Mouse (Mus musculus) liver, postnatal 0 days (tissue): Measurements from ENCODE around the gene Galnt14.

Experiments
- CTCF ChIP-seq: sonication (generic); IDR thresholded peaks from 2 replicates; pipeline ENCODE4 v1.5.1; 2016; ENCODE audit warnings: antibody characterized with exemption, low read depth
- EP300 ChIP-seq: IDR thresholded peaks from 2 replicates; pipeline ENCODE4 v1.6.1; 2016; ENCODE audit warnings: antibody characterized with exemption, low read depth, mild to moderate bottlenecking

DNA sequence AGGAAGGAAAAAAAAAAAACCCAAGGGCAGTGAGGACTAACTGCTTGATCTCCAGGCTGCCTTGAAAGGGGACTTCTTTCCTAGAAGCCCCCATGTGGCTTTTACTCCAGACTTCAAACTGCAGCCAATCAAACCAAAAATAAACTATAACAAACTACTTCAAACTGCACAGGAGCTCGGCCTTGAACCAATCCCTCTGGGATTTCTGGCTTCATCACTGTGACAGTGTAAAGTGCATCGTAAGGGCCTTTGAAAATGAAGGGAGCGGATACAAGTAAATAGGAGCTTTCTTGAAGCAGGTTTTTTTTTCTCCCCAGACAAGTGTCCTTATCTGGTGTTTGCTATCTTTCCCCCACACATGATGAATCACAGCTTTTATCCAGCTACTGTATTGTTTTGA lies 22.0 kb downstream of the Galnt14 start:
- TF ChIP-seq CTCF (no peak), EP300 (no peak)
